Mouse (Mus musculus) embryonic facial prominence, embryonic 12.5 days (tissue): ENCODE data around the gene Prr12. TPM values are rescaled to one million over a fixed set of nuclear protein-coding genes. Genes with fewer than 3 reads are reported as not detected.
A peak's percentile ranks its signal among the peaks of the same experiment; 100 is the strongest.

Experiments
- ATAC-seq: fragments of 200-750 bp; cut with Nextera tagmentation; 2 replicates; pipeline ENCODE4 v1.8.0; 2017; ENCODE audit not compliant: insufficient number of reproducible peaks, insufficient read depth, low FRiP score, low TSS enrichment
- H3K27ac ChIP-seq: fragments of 300-500 bp; sonication (generic); 2 replicates; pipeline ENCODE4 v1.5.1; 2016; ENCODE audit warnings: mild to moderate bottlenecking
- H3K27me3 ChIP-seq: fragments of 300-500 bp; sonication (generic); 2 replicates; pipeline ENCODE4 v1.6.1; 2016; ENCODE audit warnings: mild to moderate bottlenecking, moderate library complexity
- H3K36me3 ChIP-seq: fragments of 300-500 bp; sonication (generic); 2 replicates; pipeline ENCODE4 v1.6.1; 2016; ENCODE audit warnings: mild to moderate bottlenecking
- H3K4me1 ChIP-seq: fragments of 300-500 bp; sonication (generic); 2 replicates; pipeline ENCODE4 v1.6.1; 2016
- H3K4me2 ChIP-seq: fragments of 300-500 bp; sonication (generic); replicated peaks from 2 replicates; pipeline ENCODE4 v1.6.1; 2016; ENCODE audit warnings: mild to moderate bottlenecking, moderate library complexity
- H3K4me3 ChIP-seq: fragments of 300-500 bp; sonication (generic); 2 replicates; pipeline ENCODE4 v1.5.1; 2016; ENCODE audit warnings: mild to moderate bottlenecking
- H3K9ac ChIP-seq: fragments of 300-500 bp; sonication (generic); 2 replicates; pipeline ENCODE4 v1.6.1; 2016; ENCODE audit warnings: mild to moderate bottlenecking, moderate library complexity
- H3K9me3 ChIP-seq: fragments of 300-500 bp; sonication (generic); 2 replicates; pipeline ENCODE4 v1.6.1; 2016; ENCODE audit warnings: mild to moderate bottlenecking, moderate library complexity
- WGBS: fragments of 180-500 bp; shearing (Covaris S2); methylation state at CpG from one replicate; pipeline ENCODE4 v1.1.7; 2016; 5-methylcytosine and 5-hydroxymethylcytosine counted together
- microRNA-seq: library from miRNA; unstranded; fragments of <30 nt; microRNA quantifications from one replicate; pipeline ENCODE4, GENCODE M21; 2017
- polyA plus RNA-seq: library from polyadenylated mRNA; unstranded; fragments of >200 nt; fragmentation: Nextera tagmentation; extraction: Ambion mirVana; gene quantifications from 2 replicates; pipeline ENCODE4 v1.2.1, GENCODE M21; 2016

Gene Prr12
- polyA plus RNA-seq, 1 experiment from 2014 or later, result 13.7 TPM

- under 1% methylated on average over 42 of the region's 42 CpGs for WGBS
- H3K27me3 ChIP-seq, result no peaks in the 10 kb centered on the region
- peaks cover 26% of the 10 kb centered on the region for H3K36me3 ChIP-seq
- peak within 1 kb of the TSS; percentile 96 for H3K27ac ChIP-seq
- peaks cover 25% of the 10 kb centered on the region for H3K4me1 ChIP-seq
- peak within 1 kb of the TSS; percentile 96 for H3K4me3 ChIP-seq
- H3K9ac ChIP-seq, result peak within 1 kb of the TSS; percentile 97
- ATAC-seq, result peak; percentile 97
- no peaks in the 10 kb centered on the region for H3K9me3 ChIP-seq
- H3K4me2 ChIP-seq, result peak within 1 kb of the TSS; percentile 67
Measured at GRCm38 (mm10) chr7:44986192-44986878, 66.3 kb downstream of the Prr12 start, which contains the start of gene Prmt1. Gene Prmt1, minus strand, starts transcription at chr7:44986568.

GRCm38 (mm10) chr7:44985595-44986191, 67.0 kb downstream of the Prr12 start:
- Histone ChIP-seq H3K4me1 (peaks cover 25% of the 10 kb centered on the region), H3K9ac (peak overlapping the region; percentile 97), H3K36me3 (peaks cover 27% of the 10 kb centered on the region), H3K27me3 (no peaks in the 10 kb centered on the region), H3K4me3 (peak overlapping the region; percentile 96), H3K4me2 (peak overlapping the region; percentile 67), H3K9me3 (no peaks in the 10 kb centered on the region), H3K27ac (peak overlapping the region; percentile 95)
- WGBS, result under 1% methylated on average over 44 of the region's 45 CpGs
- no peak for ATAC-seq

GRCm38 (mm10) chr7:44984833-44985164, 67.9 kb downstream of the Prr12 start:
- WGBS, result 49% methylated on average over 3 of the region's 3 CpGs
- Histone ChIP-seq H3K27me3 (no peaks in the 10 kb centered on the region), H3K4me2 (peak overlapping the region; percentile 67), H3K27ac (peak overlapping the region; percentile 31; the same call in 1 of the 2 replicates), H3K4me3 (peak overlapping the region; percentile 96), H3K4me1 (peaks cover 25% of the 10 kb centered on the region), H3K9me3 (no peaks in the 10 kb centered on the region), H3K36me3 (peaks cover 36% of the 10 kb centered on the region), H3K9ac (peak overlapping the region; percentile 25; the same call in 1 of the 2 replicates)
- no peak for ATAC-seq

GRCm38 (mm10) chr7:44983944-44984832, 68.5 kb downstream of the Prr12 start:
- Histone ChIP-seq H3K27me3 (no peaks in the 10 kb centered on the region), H3K9ac (peak overlapping the region; percentile 25; the same call in 1 of the 2 replicates), H3K27ac (peak overlapping the region; percentile 48; the same call in 1 of the 2 replicates), H3K9me3 (no peaks in the 10 kb centered on the region), H3K4me3 (0 out of 2 replicates have a peak overlapping the region, but pooled peaks have one; percentile 96), H3K4me1 (peaks cover 25% of the 10 kb centered on the region), H3K36me3 (peaks cover 37% of the 10 kb centered on the region), H3K4me2 (peak overlapping the region; percentile 67)
- no peak for ATAC-seq
- 80% methylated on average over 7 of the region's 7 CpGs for WGBS

GRCm38 (mm10) chr7:44983085-44983484, 69.6 kb downstream of the Prr12 start:
- no peak for ATAC-seq
- peaks cover 48% of the 10 kb centered on the region for H3K36me3 ChIP-seq
- 39% methylated on average over 6 of the region's 6 CpGs for WGBS
- no peak overlapping the region for H3K4me3 ChIP-seq
- no peaks in the 10 kb centered on the region for H3K27me3 ChIP-seq
- H3K9ac ChIP-seq, result no peak overlapping the region
- no peak overlapping the region for H3K4me2 ChIP-seq
- H3K9me3 ChIP-seq, result no peaks in the 10 kb centered on the region
- H3K4me1 ChIP-seq, result peaks cover 19% of the 10 kb centered on the region
- H3K27ac ChIP-seq, result no peak overlapping the region

GRCm38 (mm10) chr7:44981539-44981938, 71.1 kb downstream of the Prr12 start:
- Histone ChIP-seq H3K9ac (0 out of 2 replicates have a peak overlapping the region, but pooled peaks have one; percentile 4), H3K9me3 (no peaks in the 10 kb centered on the region), H3K27me3 (no peaks in the 10 kb centered on the region), H3K4me2 (no peak overlapping the region), H3K4me1 (peaks cover 18% of the 10 kb centered on the region), H3K27ac (no peak overlapping the region), H3K4me3 (no peak overlapping the region), H3K36me3 (peaks cover 64% of the 10 kb centered on the region)
- no peak for ATAC-seq
- 95% methylated on average over 8 of the region's 8 CpGs for WGBS

- ATAC-seq, result no peak
- no peaks in the 10 kb centered on the region for H3K27me3 ChIP-seq
- H3K36me3 ChIP-seq, result peaks cover 77% of the 10 kb centered on the region
- no peaks in the 10 kb centered on the region for H3K9me3 ChIP-seq
- H3K9ac ChIP-seq, result no peak overlapping the region
- H3K4me2 ChIP-seq, result no peak overlapping the region
- H3K4me3 ChIP-seq, result no peak overlapping the region
- WGBS, result 90% methylated on average over 3 of the region's 3 CpGs
- H3K27ac ChIP-seq, result no peak overlapping the region
- peaks cover 7% of the 10 kb centered on the region for H3K4me1 ChIP-seq
Measured at GRCm38 (mm10) chr7:44978300-44978699, 74.4 kb downstream of the Prr12 start.

Small RNA genes within 50 kb of the gene (microRNA-seq; reads per million reads assigned to microRNA genes)
- 1.3 reads per million for gene Mir7054

Other genes starting within 250 kb of the Prr12 start
- 102 and 104 TPM in 2 replicates for gene Nup62, start 236.8 kb downstream of the Prr12 start, polyA plus RNA-seq
- 1.2 and 2.5 TPM in 2 replicates for gene Il4i1, start 236.5 kb downstream of the Prr12 start, polyA plus RNA-seq
- 5.3 and 5.8 TPM in 2 replicates for gene Atf5, start 236.2 kb downstream of the Prr12 start, polyA plus RNA-seq
- gene Akt1s1, start 203.9 kb downstream of the Prr12 start, polyA plus RNA-seq, result 116 and 120 TPM in 2 replicates
- 94.3 and 105 TPM in 2 replicates for gene Tbc1d17, start 203.8 kb downstream of the Prr12 start, polyA plus RNA-seq
- gene Pnkp, start 195.7 kb downstream of the Prr12 start, polyA plus RNA-seq, result 29.0 and 30.4 TPM in 2 replicates
- gene Ptov1, start 183.1 kb downstream of the Prr12 start, polyA plus RNA-seq, result 696 and 750 TPM in 2 replicates
- 113 and 123 TPM in 2 replicates for gene Med25, start 160.2 kb downstream of the Prr12 start, polyA plus RNA-seq
- gene Fuz, start 156.8 kb downstream of the Prr12 start, polyA plus RNA-seq, result 22.4 and 23.3 TPM in 2 replicates
- gene Ap2a1, start 123.4 kb downstream of the Prr12 start, polyA plus RNA-seq, result 76.3 and 84.7 TPM in 2 replicates
- 0.11 and 0.19 TPM in 2 replicates for gene Tsks, start 109.7 kb downstream of the Prr12 start, polyA plus RNA-seq
- gene Cpt1c, start 78.0 kb downstream of the Prr12 start, polyA plus RNA-seq, result 32.9 and 35.6 TPM in 2 replicates
- 660 and 677 TPM in 2 replicates for gene Prmt1, start 66.3 kb downstream of the Prr12 start, polyA plus RNA-seq
- gene Irf3, start 55.2 kb downstream of the Prr12 start, polyA plus RNA-seq, result 93.3 and 95.7 TPM in 2 replicates
- 79.9 and 83.5 TPM in 2 replicates for gene Bcl2l12, start 54.2 kb downstream of the Prr12 start, polyA plus RNA-seq
- gene Scaf1, start 36.5 kb downstream of the Prr12 start, polyA plus RNA-seq, result 43.8 and 47.7 TPM in 2 replicates
- gene Rras, start 34.9 kb downstream of the Prr12 start, polyA plus RNA-seq, result 23.6 and 26.1 TPM in 2 replicates
- gene Nosip, start 9.5 kb upstream of the Prr12 start, polyA plus RNA-seq, result 63.0 and 64.4 TPM in 2 replicates
- 23.9 and 25.0 TPM in 2 replicates for gene Prrg2, start 9.8 kb upstream of the Prr12 start, polyA plus RNA-seq
- 302 and 306 TPM in 2 replicates for gene Rcn3, start 39.3 kb upstream of the Prr12 start, polyA plus RNA-seq
- 25.8 and 26.0 TPM in 2 replicates for gene Fcgrt, start 51.0 kb upstream of the Prr12 start, polyA plus RNA-seq
- gene Rps11, start 71.6 kb upstream of the Prr12 start, polyA plus RNA-seq, result 1,448 and 1,491 TPM in 2 replicates
- gene Rpl13a, start 75.9 kb upstream of the Prr12 start, polyA plus RNA-seq, result 1,339 and 1,342 TPM in 2 replicates
- 0.22 and 0.27 TPM in 2 replicates for gene Gm45713, start 83.3 kb upstream of the Prr12 start, polyA plus RNA-seq
- 0.67 and 1.1 TPM in 2 replicates for gene Flt3l, start 83.6 kb upstream of the Prr12 start, polyA plus RNA-seq
- 90.4 and 93.0 TPM in 2 replicates for gene Pih1d1, start 101.4 kb upstream of the Prr12 start, polyA plus RNA-seq
- 43.8 and 45.2 TPM in 2 replicates for gene Aldh16a1, start 101.7 kb upstream of the Prr12 start, polyA plus RNA-seq
- gene Slc17a7, start 111.1 kb upstream of the Prr12 start, polyA plus RNA-seq, result 0.73 and 0.79 TPM in 2 replicates
- gene Gfy, start 126.7 kb upstream of the Prr12 start, polyA plus RNA-seq, result 0.39 and 0.56 TPM in 2 replicates
- gene Pth2, start 128.1 kb upstream of the Prr12 start, polyA plus RNA-seq, result not detected in 2 replicates
- gene Ccdc155, start 152.0 kb upstream of the Prr12 start, polyA plus RNA-seq, result 0.94 and 1.7 TPM in 2 replicates
- gene Dkkl1, start 159.3 kb upstream of the Prr12 start, polyA plus RNA-seq, result 1.4 and 2.3 TPM in 2 replicates
- gene Tead2, start 162.9 kb upstream of the Prr12 start, polyA plus RNA-seq, result 277 and 295 TPM in 2 replicates
- gene Cd37, start 186.2 kb upstream of the Prr12 start, polyA plus RNA-seq, result 2.3 TPM in 2 replicates
- 0.22 TPM in 1 of 2 replicates, not detected in the other for gene Slc6a16, start 188.2 kb upstream of the Prr12 start, polyA plus RNA-seq
- gene Slc6a21, start 224.6 kb upstream of the Prr12 start, polyA plus RNA-seq, result not detected in 2 replicates